Mouse (Mus musculus): ENCODE results near the gene Tap2.

Tap2 gene

DNA sequence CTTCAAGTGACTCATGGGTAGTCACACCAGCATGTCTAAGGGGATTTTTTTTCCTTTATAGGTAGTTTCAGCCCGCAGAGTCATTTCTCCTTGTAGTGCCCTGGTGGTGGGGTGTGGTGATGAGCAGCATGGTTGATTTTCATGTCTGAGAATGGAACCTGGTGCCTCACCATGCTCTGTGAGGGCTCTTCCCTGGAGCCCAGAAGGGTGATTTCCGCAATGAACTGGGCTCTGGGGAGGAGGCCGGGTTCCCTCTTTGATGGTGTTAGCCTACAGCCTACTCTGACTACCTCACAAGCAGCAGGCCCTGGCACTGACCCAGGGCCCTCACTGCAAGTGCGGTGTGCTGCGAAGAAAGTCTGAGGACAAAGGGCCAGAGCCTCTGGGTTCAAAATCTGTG, at the start of gene Tap2:
Gene Tap2, plus strand, starts transcription at position 84 of the 400 bp plus-strand sequence.
- peak; percentile 63 for DNase-seq (ENCODE audit: low read depth)

DNA sequence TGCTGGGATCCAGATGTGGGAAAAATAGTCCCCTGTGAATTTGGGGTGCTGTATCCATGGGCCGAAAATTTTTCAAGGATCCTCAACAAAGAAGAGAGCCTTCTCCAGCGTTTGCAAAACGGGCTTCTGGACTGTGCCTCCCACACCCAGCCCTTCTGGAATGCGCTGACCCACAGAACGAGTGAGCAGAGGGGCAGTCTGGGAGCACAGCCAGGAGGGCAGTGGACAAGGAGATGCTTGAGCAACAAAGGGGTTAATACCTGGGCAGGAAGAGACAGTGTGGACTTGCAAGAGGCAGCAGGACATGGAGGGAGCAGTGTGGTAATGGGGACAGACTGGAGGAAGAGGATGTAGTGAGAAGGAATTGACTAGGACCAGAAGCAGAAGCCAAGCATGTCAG, 47.8 kb upstream of the Tap2 start:
- no peak for DNase-seq (ENCODE audit: low read depth)

DNA sequence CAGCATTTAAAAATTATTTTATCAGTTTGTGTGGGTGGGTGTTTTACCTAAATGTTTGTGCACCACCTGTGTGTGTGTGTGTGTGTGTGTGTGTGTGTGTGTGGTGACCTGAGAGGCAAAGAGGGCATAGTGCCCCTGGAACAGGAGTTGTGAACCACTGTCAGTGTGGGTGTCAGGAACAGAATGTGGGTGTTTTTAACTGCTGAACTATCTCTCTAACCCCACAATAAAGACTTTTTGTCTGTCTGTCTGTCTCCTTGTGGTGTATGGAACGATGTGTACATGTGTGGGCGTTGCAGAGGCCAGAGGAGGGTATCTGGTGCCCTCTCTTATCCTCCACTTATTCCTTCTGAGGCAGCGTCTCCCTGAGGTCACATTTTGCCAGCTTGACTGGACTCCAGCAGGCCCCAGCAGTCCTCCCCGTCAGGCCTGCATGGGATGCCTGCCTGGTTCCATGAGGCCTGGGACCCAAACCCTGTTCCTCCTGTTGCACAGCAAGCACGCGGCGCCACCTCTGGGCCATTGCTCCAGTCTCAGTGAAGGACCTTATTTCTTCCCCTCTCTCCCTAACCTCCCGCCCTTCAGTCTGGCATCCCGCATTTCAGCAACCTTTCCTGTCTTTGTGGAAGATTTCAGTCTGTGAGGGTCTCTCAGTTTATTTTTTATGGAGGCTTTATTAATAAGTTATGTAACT, 39.0 kb upstream of the Tap2 start:
- DNase-seq (ENCODE audit: low read depth): peak; percentile 64

DNA sequence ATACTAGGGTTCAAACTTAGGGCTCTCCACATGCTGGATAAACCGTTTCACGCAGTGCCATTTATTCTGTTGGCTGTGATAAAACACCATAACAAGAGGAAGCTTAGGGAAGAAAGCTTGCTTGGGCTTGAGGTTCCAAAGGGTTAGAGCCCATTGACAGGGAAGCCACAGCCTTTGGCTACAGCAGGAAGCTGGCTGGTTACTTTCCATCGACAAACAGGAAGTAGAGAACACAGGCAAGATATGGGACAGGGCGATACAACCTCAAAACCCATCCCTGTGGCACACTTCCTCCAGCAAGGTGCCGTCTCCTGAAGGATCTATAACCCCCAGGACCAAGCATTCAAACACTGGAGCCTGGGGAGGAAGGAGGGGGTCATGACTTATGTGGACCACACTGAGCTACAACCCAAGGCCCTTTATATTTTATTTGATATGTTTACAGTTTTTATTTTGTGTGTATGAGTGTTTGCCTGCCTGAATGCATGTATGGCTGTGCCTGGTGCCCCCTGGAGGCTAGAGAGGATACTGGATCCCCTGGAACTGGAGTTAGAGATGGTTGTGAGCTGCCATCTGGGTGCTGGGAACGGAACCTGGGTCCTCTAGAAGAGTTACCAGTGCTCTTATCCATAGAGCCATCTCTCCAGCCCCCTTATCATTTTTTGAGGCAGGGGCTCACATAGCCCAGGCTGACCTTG, 38.1 kb upstream of the Tap2 start:
- DNase-seq (ENCODE audit: low read depth): peak; percentile 65

DNA sequence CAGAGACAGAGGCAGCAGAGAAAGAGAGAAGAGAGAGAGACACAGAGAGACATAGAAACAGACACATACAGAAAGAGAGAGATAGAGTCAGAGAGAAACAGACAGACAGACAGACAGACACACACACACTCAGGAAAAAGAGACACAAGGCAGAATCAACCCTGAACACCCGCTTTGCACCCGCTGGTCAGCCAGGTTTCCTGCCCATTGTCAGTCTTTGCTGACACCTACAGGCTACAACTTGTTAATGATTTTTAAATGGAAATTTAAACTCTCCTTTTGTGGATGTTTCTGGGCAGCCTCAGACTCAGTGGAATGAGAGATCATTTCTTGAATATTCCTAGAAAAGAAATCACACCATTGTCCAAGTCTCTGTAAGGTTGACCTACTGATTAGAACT, 34.0 kb upstream of the Tap2 start:
- DNase-seq (ENCODE audit: low read depth): peak; percentile 78

DNA sequence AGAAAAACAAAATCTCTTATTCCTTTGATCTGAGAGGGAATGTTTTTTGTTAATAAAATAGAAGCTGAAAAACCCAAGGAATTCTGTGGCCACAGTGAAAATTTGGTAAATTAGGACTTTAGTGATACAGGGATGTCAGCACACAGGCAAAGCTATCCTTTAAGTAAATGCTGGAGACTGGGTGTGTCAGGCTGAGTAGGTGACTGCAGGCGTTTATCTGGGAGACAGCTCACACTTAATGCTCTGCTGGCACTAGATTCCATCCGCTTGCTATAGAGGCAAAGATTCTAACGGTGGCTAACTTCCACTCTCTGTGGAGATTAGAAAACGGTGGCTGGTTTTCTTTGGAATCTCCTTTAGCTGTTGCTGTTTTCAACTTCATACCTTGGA, 32.8 kb upstream of the Tap2 start:
- no peak for DNase-seq (ENCODE audit: low read depth)

DNA sequence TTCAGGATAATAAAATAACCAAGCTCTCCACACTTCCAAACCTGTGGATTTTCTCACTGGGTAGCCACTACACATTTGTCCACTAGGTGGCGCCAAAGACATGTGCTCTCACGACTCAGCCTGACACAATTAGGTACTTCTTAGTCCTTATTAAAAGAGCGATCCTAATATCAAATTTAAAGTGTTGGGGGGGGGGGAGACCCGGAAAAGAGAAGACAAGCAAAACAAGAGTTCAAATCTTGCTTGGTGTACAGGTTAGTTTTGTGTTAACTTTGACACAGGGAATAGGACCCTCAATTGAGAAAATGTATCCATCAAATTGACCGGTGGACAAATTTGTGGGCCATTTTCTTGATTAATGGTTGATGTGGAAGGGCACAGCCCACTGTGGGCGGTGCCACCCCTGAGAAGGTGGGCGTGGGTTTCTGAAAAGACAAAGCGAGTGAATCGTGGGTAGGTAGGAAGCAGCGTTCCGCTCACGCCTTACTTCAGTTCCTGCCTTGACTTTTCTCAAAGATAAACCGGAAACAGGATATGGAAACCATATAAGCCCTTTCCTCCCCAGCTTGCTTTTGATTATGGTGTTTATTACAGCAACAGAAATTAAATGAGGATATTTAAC, 32.3 kb upstream of the Tap2 start:
- DNase-seq (ENCODE audit: low read depth): peak; percentile 96

DNA sequence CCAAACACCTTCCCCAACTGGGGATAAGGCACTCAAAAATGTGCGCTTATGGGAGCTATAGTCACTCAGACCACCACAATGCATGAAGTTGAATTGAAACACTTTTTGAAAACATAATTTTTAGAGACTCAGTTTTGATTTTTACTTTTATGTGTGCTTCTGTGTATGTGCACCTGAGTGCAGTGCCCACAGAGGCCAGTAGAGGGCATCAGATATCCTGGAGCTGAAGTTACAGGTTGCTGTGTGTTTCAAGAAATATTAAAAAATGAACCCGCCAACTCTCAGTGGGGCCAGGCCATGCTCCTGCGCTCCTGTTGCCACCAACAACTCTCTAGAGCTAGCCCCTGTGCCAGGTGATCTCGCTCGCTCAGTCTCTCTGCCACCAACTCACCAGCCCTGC, 30.8 kb upstream of the Tap2 start:
- peak; percentile 57 for DNase-seq (ENCODE audit: low read depth)

DNA sequence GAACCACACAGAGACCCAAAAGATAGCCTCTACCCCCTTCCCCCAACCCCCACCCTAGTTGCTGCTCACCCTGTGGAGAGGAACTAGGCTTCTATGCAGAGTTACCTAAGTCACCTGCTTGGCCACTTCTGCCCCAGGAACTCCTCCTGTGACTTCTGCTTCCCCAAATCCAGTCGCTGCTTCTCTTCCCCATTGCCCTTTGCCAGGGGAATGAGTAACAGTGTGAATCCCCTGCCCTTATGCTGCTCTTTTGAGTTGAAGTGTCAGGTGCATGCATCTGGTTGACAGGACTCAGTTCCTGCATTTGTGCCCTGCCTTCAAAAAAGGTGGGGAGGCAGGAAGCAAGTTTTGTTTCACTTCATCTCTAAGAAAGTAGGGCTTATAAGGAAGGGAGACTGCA, 29.3 kb upstream of the Tap2 start:
- DNase-seq (ENCODE audit: low read depth): peak; percentile 63

DNA sequence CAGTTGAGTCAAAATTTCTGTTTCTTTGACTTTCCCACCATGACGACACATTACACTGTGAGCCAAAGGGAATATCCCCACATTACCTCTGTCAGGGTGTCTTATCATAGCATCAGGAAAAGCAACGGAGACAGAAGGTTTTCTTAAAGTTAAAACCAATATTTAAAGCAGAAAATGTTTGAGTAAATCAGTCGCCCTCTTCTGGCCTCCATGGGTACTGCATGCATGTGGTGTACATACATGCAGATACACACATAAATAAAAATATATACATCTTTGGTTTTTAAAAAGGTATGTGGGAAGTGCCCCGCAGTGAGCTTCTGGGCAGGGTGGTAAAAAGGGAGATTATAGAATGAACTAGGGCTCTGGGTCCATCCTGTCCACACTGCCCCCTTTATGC, 26.1 kb upstream of the Tap2 start:
- DNase-seq (ENCODE audit: low read depth): peak; percentile 75

DNA sequence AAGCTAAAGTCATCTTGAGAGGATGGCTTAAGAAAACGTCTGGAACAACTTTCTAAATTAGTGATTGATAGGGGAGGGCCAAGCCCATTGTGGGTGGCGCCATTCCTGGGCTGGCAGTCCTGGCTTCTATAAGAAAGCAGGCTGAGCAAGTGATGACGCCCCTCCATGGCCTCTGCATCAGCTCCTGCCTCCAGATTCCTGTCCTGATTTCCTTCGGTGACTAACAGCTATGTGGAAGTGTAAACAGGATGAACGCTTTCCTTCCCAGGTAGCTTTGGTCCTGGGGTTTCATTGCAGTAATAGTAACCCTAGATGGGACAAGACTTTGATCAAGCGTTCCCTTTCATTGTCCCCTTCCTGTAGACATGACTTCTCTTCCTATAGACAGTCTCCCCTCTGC, 24.3 kb upstream of the Tap2 start:
- no peak for DNase-seq (ENCODE audit: low read depth)

DNA sequence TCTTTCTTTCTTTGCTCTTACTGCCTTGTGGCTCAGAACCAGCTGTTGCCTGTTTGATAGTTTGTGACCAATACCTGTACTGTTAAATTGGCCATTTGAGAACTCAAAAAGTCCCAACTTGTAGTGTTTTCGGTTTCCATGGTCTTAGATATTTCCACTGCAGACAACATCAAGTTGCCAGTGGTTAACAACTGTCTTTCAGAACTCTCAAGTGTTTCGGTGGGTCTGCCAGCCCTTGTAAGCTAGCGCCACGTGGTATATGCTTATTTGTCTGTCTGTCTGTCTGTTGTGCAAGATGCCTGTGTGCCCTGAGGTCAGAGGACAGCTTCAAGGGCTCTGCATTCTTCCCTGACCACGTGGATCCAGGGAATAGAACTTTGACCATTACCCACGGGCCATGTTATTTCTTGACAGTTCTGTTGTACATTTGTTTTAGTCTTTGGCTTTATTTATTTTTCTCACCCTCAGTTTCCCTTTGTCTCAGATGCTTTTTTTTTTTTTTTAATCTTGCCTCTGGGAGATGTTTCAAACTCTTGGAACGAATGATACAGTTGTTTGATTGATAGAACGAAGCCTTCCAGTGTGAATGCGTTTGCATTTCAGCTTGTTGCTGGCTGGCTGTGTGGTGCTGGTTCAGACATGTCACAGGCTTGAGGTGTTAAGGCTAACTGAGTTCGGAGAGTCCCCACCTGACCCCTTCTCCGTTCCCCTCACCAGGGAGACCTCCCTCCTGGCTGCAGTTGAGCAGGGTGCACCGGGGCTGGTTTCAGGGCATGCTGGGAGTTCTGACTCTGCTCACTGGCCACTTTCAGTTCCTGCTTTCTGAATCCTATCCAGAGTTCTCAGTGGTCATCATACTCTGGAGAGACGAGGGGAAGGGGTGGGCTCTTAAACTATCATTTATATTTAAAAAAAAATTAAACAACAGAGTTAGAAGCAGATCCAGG, 23.1 kb upstream of the Tap2 start:
- no peak for DNase-seq (ENCODE audit: low read depth)

DNA sequence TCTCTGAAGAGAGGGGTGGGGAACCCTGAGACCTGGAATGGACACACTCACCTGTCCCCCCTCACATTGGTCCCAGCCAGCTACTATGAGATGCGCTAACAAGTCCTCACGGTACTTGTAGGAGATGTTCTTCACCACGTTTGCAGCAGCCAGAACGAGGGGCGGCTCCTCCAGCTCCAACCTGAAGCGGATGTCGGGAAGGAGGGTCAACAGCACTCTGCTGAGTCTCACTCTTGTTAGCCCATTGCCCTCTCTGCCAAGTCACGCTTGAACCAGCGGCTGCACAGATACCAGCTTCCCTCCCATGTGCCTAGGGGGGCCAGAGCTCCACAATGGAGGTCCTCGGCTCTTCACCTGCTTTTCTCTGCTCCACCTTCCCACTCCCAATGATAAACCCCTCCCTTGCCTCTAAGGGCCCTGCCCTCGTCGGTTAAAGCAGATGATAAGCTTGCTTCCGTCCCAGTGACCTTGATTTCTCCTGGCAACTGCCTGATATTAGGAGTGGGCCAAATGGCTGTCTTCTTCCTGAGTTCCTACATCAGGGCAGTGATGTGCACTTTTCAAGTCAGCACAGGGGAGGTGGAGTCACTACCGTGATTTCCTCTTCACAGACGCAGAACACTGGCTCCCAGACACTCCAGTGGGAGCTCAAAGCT, 19.6 kb upstream of the Tap2 start:
- no peak for DNase-seq (ENCODE audit: low read depth)

DNA sequence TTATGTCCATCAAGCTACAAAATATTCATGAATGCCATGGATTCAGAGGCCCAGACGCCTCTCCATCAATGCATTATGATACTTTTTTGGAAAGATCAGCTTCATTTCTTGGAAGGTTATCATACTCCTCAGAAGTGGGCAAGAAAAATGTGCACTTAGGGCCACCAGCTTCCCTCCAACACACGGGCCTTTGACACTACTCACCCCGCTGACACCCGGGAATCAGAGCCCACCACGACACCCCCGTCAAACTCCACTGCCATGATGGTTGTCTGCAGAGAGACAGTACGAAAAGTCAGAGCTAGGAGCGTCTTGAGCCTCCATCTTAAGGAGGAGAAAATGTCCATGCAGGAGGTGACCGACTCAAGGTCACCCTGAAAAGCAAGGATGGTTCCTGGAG, 17.8 kb upstream of the Tap2 start:
- no peak for DNase-seq (ENCODE audit: low read depth)

DNA sequence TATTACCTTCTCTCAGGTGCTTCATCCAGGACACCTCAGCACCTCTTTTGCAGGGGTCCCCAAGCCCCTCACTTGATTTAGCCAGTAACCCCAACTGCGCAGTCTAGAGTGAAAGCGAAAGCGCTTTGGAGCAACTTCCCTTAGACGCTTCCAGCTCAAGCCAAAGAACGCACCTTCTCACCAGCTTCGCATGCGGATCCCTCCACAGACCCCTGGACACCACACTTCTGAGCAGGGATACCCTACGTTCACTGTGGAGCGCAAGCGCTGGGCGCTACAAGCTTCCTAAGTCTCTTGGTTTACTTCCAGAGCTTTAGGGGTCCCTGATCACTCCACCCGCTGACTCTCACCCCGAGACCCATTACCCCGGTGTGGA, 16.5 kb upstream of the Tap2 start:
- DNase-seq (ENCODE audit: low read depth): no peak

DNA sequence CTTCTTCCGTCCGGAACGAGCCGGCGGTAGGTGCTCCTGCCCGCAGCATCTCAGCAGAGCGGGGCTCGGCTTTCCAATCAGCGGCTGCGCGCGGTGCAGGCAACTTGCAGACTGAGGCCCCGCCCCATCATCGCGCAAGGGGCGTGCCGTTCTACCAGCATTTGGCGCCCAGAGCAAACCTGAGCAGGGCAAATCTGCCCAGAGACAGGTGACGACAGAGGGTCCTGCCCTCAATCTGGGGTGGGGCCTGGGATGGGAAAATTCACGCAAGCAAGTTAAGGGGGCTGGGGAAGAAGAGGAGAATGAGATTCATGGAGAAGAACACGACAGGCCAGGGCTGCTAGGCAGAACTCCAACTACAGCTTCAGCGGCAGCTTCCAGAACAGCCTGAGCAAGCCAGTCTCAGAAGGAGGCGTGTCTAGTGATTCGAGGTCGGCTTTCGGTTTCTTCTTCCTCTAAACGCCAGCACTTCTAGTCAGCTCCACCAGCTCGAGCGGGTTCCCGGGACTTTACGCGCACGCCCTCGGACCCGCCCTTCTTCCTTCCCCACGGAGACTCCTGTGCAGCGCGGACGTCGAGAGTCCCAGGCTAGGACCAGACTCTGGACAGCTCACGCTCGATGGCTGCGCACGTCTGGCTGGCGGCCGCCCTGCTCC, 15.9 kb upstream of the Tap2 start, which contains the start of the genes Tap1 and Psmb9:
Gene Tap1, plus strand, starts transcription at position 293 of the 656 bp plus-strand sequence.
Gene Psmb9, minus strand, starts transcription at position 504 of the 656 bp plus-strand sequence.
- peak; percentile 100 for DNase-seq (ENCODE audit: low read depth)

DNA sequence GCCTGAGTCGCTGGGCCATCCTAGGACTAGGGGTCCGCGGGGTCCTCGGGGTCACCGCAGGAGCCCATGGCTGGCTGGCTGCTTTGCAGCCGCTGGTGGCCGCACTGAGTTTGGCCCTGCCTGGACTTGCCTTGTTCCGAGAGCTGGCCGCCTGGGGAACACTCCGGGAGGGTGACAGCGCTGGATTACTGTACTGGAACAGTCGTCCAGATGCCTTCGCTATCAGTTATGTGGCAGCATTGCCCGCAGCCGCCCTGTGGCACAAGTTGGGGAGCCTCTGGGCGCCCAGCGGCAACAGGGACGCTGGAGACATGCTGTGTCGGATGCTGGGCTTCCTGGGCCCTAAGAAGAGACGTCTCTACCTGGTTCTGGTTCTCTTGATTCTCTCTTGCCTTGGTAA, 15.3 kb upstream of the Tap2 start:
- peak; percentile 61 for DNase-seq (ENCODE audit: low read depth)

DNA sequence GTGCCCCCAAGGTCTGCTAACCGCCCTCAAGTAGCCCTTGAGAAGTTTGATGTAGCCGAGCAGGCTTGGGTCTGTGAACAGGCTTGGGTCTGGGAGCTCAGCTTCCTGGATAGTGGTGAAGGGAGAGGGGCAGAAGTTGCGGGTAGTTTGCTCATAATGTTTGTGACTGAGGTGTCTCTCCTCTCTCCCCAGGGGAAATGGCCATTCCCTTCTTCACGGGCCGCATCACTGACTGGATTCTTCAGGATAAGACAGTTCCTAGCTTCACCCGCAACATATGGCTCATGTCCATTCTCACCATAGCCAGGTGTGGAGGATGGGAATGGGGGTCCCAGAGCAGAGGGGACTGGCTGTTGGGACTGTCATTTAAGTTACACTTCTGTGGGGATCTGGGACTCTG, 14.3 kb upstream of the Tap2 start:
- DNase-seq (ENCODE audit: low read depth): no peak

DNA sequence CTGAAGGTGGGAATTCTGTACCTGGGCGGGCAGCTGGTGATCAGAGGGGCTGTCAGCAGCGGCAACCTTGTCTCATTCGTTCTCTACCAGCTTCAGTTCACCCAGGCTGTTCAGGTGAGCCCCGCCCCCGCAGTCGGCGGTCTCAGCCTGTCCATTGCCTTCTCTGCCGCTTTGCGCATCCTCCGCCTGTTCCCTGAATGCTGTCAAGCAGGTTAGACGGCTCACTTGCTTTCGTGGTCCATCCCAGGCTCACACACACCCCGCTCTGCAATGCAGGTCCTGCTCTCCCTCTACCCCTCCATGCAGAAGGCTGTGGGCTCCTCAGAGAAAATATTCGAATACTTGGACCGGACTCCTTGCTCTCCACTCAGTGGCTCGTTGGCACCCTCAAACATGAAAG, 10.5 kb upstream of the Tap2 start:
- no peak for DNase-seq (ENCODE audit: low read depth)

DNA sequence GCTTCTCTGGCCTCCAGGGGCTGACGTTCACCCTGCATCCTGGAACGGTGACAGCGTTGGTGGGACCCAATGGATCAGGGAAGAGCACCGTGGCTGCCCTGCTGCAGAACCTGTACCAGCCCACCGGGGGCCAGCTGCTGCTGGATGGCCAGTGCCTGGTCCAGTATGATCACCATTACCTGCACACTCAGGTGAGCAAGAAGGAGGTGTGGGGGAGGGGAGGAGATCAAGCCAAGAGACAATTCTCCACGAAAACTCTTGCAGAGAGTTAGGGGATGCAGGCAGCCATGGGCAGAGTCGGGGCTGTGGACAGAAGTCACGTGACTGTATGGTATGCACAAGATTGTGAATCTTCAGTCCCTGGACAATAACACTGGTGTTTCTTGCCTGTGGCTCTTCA, 9.9 kb upstream of the Tap2 start:
- DNase-seq (ENCODE audit: low read depth): no peak

DNA sequence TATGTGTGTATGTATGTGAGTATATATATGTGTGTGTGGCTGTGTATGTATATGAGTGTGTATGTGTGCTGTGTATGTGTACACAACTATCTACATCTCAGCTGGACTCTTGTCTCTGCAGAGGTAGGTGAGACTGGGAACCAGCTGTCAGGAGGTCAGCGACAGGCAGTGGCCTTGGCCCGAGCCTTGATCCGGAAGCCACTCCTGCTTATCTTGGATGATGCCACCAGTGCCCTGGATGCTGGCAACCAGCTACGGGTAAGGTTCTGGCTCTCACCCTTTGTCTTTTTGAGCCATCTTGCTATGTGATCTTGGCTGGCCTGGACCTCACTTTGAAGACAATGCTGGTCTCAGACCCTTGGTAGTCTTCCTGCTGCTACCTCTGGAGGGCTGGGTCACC, 8.6 kb upstream of the Tap2 start:
- DNase-seq (ENCODE audit: low read depth): no peak
